Mouse (Mus musculus) adrenal gland (tissue): ENCODE results near the gene Cbx1.
"Not testable (repeated sequence)": the region's sequence is repeated elsewhere in the genome, so short reads cannot be mapped to it uniquely, and the experiment has no call there.

Experiments used
- intact Hi-C: fragments of 180-260 bp; cut with DNase I; formaldehyde crosslinking; loops from one replicate; pipeline ENCODE4 v1.15.1; 2025

The Cbx1 gene

DNA sequence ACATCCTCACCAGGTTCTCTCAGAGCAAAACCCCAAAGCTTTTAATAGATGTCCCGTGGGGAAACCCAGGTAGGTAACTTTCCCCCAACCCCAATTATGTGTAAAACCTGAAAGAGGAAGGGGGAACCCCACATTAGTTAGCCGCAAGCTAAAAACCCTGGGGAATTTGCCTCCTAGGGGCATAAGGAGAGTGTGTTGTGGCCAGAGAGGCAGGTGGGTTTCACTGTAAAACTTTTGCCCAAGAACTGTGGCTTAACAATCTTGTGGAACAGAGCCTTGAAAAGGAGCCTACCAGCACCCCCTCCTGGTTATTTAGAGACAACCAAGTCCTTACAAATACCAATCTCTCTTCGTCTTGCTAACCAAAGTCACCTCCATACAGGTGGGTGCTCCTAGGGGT lies 14.4 kb upstream of the Cbx1 start:
- intact Hi-C loops: no loop called here

DNA sequence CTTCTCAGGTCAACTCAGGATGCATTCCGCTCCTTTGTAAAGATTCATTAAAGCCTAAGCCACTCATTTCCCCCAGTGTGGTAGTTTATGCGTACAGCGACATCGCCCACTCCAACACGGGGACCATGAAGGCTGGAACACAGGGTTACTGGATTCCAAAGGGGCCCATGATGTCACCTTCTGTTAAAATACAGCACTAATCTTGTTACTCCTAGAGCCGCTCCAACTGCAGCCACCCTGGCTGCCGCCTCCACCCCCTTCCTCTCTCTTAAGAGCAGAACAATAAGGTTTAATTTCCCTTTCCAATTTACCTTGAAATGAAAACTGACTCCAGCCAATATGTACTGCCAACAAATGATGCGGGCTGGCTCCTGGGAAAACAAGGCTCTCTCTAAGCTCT lies 13.9 kb upstream of the Cbx1 start:
- intact Hi-C loops: no loop called here

DNA sequence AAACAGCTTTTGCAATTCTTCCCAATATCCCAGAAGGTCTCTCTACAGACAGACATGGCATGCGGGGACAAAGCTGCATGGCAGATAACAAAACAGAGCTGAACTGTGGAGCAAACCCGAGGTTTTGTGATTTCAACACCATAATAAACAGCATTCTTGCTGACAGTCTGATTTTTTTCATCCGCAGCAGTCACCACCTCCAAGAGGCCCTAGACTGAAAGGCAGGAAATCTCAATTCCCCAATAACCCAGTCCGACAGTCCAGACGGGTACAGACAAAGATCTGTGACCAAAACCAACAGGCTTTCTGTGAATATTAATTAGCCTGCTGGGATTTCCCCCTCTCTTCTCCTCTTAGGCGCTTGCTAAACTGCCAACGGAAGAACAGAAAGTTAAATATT lies 13.3 kb upstream of the Cbx1 start:
- intact Hi-C loops: no loop called here

DNA sequence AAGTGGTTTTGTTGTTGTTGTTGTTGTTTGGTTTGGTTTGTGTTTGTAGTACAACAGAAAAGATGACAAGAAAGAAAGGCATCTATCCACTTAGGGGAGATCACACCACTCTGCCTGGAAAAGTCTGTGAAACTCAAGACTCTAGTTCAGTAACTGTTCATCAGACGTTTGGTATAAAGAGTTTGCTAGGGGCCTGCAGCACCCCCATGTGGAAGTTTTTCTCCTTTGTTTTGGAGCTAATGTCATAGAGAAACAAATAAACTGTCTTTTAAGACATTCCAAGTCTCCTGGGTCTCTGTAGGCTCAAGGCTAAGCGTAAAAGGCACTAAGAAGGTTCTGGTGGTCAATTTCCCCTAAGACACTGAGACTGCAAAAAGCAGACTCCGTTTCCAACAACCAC lies 12.9 kb upstream of the Cbx1 start:
- intact Hi-C loops: no loop called here

DNA sequence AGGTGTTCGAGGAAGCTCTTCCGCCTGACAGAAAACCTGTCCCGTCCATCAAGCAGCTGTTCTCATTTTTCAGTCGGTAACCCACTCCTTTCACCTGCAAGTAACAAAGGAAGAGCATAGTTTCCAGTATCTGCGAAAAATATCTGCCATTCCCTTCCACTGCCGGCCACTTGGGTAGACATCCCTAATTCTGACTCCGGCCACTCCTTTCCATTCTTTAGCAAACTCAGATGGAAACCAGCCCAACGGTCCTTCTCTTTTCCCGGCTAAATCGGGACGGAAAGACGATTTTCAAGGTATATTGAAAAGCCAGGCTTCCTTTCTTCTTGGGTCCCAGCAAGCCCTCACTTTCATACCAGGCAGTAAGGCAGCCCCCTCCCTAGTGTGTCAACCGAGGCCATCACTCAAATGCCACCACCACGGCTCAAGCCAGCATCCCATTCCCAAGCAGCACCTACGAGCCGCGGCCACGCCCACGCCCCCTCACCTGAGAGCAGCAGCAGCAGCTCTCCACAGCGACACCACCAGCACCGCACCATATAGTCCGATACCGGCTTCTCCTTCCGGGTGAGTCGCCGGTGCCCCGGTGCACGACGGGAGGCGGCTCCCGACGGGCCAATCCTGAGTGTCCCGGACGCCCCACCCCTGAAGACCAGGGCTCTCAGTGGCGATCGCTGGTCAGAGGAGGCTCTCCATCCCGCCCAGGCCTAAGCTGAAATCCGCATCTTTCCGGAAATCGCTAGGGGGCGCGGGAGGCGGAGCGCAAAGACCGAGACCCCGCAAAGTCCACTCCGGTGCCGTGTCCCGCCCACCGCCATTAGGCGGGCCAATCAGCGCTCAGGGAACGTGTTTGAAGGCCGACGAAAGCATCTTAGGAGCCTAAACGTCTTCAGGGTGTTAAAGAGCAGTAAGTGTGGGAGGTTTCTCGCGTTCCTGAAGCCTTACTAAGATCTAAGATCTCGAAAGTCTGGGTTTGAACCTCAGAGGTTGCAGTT lies 11.7 kb upstream of the Cbx1 start, which contains the start of gene Snx11:
Snx11 (minus strand) TSS at position 592 of the 995 bp plus-strand sequence.
- intact Hi-C loops: no loop called here

DNA sequence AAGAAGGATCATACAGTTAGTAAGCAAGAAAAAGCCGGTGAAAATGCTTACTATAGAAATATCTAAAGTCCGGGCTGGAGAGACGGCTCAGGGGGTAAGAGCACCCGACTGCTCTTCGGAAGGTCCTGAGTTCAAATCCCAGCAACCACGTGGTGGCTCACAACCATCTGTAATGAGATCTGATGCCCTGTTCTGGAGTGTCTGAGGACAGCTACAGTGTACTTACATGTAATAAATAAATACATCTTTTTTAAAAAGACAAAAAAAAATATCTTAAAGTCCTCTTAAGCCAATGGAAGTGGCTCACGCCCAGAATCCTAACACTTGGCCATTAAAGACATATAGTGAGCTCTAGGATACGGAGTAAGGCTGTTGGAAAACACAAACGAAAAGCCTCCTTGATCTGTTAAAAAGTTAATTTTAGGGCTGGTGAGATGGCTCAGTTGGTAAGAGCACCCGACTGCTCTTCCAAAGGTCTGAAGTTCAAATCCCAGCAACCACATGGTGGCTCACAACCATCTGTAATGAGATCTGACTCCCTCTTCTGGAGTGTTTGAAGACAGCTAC lies 10.8 kb upstream of the Cbx1 start:
- intact Hi-C loops: not testable (repeated sequence)

DNA sequence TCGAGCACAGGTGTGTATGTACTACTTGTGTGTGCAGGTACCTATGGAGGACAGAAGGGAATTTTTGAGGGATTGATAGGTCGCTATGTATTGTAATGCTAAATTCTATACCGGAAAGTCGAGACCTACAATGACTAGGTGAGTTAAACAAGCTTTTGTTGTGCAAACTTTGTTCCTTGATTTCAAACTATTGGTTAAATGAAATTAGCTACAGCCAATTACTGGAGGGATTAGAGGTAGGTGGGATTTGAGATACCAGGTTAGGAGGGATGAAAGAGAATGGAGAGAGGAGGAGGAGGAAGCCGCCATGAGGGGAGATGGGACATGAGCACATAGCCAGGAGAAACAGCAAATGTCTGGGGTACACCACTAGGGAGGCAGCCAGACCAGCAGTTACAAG lies 8.6 kb upstream of the Cbx1 start:
- intact Hi-C loops: loop anchor here (5.0 kb wide), 1 partner anchor 82 kb away; no protein-coding TSS in a partner anchor

DNA sequence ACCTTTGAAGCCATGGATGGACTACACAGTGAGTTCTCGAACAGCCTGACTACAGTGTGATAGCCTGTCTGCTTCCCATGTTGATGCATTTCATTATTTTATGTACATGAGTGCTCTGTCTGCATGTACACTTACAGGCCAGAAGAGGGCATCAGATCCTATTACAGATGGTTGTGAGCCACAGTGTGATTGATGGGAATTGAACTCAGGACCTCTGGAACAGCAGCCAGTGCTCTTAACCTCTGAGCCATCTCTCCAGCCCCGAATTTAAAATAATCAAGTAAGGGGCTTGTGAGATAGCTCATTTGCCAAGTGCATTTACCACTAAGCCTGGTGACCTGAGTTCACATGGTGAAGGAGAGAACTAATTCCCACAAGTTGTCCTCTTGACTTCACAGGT lies 7.5 kb upstream of the Cbx1 start:
- intact Hi-C loops: loop anchor here (5.0 kb wide), 1 partner anchor 81 kb away; no protein-coding TSS in a partner anchor

DNA sequence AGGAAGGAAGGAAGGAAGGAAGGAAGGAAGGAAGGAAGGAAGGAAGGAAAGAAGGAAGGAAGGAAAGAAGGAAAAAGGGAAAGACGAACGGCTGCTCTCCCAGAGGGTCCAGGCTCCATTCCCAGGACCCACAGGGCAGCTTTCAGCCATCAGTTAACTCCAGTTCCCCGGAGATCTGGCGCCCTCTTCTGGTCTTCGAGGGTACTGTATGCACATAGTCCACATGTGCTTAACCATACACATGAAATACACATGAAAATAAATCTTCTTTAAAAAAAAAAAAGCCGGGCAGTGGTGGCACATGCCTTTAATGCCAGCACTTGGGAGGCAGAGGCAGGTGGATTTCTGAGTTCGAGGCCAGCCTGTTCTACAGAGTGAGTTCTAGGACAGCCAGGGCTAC lies 4.1 kb upstream of the Cbx1 start:
- intact Hi-C loops: loop anchor here (5.0 kb wide), 1 partner anchor 77 kb away; no protein-coding TSS in a partner anchor

DNA sequence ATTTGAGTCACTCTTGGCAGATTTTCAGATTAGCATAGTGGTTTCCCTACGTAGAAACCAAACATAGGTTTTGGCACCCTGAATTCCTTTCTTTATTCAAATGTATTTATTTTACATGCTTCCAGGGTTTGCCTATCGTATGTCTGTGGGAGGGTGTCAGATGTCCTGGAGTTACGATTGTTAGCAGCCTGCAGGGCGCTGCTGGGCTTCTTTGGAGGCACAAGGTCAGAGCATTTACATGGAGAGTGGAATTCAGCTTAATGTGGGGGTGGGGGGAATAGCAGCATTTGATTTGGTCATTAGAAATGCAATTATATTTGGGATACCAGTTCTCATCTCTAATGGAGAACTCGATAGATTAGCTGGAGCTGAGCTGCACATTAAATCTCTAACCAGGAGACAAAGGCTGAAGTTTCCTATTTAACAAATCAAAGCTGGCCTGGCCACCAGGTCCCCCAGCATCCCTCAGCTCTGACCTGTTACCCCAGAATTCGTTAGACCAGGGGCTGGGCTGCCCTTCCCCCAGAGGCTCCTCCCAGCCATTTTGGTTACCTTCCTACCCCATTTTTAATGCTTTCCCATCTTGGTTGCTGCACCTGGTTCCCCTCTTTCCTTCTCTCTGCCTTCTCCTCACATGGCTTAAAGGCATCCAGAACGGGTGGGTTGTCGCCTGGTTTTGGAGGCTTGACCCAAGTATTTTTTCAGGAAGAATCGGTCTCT lies 2.0 kb upstream of the Cbx1 start:
- intact Hi-C loops: no loop called here

DNA sequence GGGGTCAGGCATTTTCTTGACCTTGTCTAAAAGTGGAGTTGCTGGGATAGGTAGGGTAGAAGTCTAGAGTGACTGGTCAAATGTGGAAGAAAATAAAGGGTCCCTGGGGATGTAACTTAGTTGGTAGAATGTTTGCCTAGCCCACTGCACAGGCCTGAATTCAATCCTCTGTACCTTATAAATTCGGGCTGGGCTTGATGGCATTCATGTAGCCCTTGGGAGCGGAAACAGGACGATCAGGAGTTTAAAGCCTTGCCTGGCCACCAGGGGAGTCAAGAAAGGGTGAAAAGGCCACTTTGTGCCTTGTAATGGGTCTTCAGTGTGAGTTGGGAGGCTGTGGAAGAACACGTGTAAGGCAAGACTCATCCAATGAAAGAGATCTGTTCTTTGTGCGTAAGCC lies 1.1 kb downstream of the Cbx1 start:
- intact Hi-C loops: no loop called here

DNA sequence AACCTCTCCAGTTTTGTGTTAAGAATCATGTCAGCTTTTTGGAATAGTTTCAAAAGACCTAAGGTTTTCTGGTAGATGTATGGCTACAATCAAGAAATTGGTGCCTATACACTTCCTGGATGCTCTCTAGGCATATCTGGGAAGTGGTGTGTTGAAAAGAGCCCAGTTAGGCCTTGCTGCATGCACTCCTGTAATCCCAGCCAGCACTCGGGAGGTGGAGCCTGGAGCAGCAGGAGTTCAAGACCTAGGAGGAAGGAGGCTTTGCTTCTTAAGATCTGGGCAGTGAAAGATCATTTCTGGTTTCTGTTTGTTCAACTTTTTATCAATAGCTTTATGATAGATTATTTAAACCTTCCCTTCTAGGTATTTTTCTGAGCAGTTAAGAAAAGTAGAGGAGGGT lies 1.8 kb downstream of the Cbx1 start:
- intact Hi-C loops: no loop called here

DNA sequence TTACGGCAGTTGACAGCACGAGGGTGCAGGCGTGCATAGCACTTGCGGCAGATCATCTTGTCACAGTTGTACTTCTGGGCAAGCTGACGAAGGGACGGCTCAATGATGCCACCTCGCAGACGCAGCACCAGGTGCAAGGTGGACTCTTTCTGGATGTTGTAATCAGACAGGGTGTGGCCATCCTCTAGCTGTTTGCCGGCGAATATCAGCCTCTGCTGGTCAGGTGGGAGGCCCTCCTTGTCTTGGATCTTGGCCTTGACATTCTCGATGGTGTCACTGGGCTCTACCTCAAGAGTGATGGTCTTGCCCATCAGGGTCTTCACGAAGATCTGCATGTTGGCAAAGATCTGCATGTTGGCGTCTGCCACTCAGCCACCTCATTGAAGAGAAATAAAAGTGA lies 6.6 kb downstream of the Cbx1 start:
- intact Hi-C loops: no loop called here

DNA sequence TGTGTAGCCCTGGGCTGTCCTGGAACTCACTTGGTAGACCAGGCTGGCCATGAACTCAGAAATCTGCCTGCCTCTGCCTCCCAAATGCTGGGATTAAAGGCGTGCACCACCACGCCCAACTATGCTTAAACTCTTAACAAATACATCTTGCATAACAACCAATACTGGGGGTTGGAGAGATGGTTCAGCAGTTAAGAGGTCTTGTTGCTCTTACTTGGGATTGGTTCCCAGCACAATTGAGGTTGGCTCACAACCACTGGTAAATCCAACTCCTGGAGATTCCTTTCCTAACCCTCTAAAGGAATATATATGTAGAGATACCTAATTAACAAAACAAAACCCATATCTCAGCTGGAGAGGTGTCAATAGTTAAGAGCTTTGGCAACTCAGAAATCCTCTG lies 7.2 kb downstream of the Cbx1 start:
- intact Hi-C loops: no loop called here

DNA sequence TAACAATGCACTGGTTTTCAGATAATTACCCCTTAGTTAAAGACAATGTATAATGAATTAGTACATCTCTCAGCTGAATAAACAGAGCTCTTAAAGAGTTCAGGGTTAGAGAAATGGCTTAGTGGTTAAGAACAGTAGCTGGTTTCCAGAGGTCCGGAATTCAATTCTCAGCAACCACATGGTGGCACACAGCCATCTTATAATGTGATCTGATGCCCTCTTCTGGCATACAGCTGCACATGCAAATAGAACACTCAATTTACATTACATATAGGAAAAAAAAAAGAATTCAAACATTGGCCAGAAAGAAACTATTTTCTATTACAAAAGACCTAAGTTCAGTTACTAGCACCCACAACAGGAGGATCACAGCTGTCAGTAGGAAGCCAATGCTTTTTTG lies 7.7 kb downstream of the Cbx1 start:
- intact Hi-C loops: no loop called here

DNA sequence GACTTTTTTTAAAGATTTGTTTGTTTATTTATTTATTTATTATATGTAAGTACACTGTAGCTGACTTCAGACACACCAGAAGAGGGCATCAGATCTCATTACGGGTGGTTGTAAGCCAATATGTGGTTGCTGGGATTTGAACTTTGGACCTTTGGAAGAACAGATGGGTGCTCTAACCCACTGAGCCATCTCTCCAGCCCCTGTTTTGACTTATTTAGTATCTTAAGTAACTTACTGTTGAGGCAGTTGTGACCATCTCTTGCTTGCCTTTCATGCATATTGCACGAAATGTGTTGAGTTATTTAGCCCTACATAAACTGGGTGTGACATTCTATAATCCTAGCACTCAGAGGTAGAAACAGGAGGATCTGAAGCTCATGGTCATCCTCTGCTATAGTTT lies 10.6 kb downstream of the Cbx1 start:
- intact Hi-C loops: no loop called here

DNA sequence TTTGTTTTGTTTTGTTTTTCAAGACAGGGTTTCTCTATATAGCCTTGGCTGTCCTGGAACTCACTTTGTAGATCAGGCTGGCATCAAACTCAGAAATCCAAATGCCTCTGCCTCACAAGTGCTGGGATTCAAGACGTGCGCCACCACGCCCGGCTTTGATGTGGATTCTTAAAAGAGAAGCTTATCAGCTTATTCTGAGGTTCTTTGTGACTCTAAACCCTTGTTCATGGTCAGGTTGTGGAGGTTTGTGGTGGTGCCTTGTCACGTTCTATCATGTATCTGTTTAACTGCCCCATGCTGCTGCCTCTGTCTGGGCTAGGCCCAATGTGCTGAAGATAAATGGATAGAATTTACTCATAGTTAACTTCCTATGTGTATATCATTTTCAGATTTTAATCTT lies 16.7 kb downstream of the Cbx1 start:
- intact Hi-C loops: no loop called here

DNA sequence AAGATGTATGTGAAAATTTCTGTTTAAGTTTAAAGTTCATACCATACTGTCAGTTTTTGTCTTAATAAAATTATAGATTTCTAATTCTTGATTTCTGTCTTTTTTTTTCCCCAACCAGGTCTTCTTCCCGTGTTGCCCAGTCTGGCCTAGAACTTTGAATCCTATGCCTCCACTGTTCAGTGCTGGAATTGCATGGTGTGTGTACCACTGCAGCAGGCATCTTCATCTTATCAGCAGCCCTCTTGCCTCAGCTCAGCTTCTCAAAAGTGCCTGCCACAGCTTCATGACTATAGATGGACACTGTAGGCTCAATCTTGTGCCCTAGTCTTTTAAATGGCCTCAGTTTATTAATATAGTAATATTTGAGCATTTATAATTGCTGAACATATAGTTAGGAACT lies 19.1 kb downstream of the Cbx1 start:
- intact Hi-C loops: no loop called here

DNA sequence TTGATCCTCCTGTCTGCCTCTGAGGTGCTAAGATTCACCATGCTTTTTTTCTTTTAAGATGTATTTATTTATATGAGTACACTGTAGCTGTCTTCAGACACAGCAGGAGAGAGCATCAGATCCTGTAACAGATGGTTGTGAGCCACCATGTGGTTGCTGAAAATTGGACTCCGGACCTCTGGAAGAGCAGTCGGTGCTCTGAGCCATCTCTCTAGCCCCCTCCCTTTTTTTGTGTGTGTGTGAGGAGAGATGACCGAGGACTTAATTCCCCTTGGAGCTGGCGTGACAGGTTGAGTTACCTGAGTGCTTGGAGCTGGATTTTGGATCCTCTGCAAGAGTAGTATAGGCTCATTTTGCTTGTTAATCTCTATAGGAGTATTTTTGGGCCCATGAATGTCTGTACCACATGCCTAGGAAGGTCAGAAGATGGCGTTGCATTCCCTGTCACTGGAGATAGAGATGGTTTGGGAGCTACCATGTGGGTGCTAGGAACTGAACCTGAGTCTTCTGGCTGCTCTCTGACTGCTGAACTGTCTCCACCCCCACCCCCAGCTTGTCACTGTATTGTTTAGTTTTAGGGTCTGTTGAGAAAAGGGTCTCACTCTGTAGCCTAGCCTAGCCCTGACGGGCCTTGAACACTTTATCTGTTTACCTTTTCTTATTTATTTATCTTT lies 20.8 kb downstream of the Cbx1 start:
- intact Hi-C loops: no loop called here

DNA sequence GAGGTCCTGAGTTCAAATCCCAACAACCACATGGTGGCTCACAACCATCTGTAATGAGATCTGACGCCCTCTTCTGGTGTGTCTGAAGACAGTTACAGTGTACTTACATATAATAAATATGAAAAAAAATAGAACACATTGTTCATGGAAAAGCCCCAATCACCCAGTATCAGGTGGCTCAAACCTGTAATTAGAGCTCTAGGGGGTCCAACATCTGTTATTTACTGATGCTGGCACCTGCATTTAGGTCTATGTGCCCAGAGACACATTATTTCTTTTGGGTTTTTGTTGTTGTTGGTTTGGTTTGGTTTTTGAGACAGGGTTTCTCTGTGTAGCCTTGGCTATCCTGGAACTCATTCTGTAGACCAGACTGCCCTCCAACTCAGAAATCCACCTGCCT lies 22.3 kb downstream of the Cbx1 start:
- intact Hi-C loops: not testable (repeated sequence)

DNA sequence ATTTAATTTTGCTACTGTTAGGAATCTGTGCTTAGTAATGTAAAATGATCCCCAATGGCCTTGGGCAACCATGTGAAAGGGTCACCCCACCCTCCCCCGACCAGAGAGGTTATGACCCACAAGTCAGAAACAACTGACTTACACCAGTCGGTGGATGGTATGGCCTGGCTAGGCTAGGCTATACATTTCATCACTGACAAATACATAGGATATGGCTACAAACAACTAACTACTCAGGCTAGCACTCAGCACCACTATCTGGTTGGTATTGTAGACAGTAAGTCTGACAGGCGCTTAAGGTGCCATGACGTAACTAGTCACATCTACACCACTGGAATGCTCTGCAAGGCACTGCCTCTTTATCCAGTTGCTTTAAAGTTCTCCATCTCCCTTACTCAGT lies 24.5 kb downstream of the Cbx1 start:
- intact Hi-C loops: no loop called here
